Mouse (Mus musculus) retina, postnatal 1 day (tissue): ENCODE measurements around the gene Opa3.

Source experiments
- DNase-seq: peaks from one replicate; pipeline ENCODE4 v3.0.0-alpha.2; 2012

Gene Opa3

DNA sequence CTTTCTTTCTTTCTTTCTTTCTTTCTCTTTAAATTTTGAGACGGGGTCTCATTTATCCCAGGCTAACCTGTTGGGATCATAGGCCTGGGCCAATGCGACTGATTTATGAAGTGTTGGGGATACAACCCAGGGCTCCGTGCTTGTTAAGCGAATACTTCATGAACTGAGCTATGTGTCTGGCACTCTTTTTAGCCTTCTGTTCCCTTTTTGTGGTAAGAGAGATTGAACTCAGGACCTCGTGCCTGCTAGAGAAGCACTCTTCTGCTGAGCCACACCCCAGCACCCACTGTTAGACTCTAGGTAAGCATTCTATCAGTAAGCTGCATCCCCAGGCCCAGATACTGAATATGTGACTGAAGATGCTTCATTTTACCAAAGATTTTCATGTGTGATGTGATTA lies 10.6 kb upstream of the Opa3 start:
- DNase-seq: no peak

GRCm38 (mm10) chr7:19217944-19218343 lies 10.2 kb upstream of the Opa3 start:
- peak; percentile 34 for DNase-seq

DNA sequence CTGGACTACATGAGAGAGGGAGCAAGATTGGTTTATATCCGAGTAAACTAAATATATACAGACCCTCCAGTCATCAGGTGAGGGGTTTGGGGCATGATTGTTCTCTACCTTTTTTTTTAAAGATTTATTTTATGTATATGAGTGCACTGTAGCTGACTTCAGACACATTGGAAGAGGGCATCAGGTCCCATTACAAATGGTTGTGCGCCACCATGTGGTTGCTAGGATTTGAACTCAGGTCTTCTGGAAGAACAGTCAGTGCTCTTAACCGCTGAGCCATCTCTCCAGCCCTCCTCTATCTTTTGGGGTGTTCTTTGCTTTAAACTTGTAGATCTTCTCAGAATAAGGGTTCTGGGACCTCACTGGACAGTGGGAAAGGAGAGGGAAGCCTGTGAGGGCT lies 8.1 kb upstream of the Opa3 start:
- DNase-seq: no peak

DNA sequence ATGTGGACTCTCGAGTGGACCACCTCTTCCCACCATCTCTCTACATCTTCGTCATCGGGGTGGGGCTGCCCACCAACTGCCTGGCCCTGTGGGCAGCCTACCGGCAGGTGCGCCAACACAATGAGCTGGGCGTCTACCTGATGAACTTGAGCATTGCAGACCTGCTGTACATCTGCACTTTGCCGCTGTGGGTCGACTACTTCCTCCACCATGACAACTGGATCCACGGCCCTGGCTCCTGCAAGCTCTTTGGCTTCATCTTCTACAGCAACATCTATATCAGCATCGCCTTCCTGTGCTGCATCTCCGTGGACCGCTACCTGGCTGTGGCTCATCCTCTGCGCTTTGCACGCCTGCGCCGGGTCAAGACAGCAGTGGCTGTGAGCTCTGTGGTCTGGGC lies 5.9 kb upstream of the Opa3 start:
- DNase-seq: no peak

- DNase-seq: no peak
These were observed 5.3 kb upstream of the Opa3 start for GRCm38 (mm10) chr7:19222875-19223274.

DNA sequence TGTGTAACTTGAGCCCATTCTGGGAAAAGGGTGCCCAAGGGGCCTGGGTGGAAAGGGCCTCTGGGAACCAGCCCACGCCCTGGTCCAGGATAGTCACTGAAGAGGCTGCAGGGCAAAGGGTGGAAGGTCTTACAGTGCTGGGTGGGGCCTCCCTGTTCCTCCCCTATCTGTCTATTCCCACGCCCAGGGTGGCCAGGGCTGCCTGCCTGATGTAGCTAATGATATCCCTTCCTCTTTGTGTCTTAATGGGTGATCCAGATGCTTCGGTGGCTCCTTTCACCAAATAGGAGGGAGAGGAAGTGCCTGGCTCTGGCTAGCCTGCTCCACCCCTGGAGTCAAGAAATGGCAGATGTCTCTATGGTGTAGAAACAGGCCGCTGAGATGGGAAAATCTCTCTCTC lies 3.2 kb upstream of the Opa3 start:
- no peak for DNase-seq

- peak; percentile 65 for DNase-seq
These were observed 1.0 kb upstream of the Opa3 start for GRCm38 (mm10) chr7:19226817-19227797.

DNA sequence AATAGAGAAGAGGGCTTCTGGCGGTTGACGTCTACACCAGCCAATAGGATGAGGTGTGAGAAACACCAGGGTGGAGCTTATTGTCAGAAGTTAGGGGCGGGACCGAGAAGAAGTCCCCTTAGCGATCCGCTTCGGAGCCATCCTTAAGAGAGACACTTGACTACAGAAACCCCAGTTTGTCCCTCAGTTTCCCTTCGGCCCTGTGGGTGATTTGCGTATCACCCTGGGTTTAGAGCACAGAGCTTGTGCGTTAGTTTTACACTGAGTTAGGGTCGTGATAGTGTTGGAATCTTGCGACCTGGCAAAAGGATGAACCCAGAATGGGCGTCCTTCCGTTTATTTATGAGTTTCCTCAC lies 637 bp downstream of the Opa3 start:
- no peak for DNase-seq

DNA sequence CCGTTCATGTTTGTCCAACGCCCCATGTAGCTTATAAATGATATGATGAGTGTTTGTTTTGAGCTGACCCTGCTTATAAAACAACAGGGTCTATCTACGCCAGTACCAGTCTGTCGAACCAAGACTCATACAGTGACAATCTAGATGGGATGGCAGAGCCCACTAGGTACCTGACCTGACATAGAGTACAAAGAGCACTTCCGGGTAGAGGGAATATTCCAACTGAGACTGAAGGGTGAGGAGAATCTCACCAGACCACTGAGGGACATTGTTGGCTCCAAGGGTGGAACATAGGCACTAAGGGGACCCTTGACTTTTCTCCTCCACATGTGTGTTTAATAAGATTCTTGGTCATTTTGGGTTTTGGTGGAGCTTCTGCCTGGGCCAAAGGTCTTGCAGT lies 1.3 kb downstream of the Opa3 start:
- DNase-seq: no peak

- DNase-seq: no peak
These were observed 2.0 kb downstream of the Opa3 start for GRCm38 (mm10) chr7:19230041-19230580.

GRCm38 (mm10) chr7:19230899-19231298 lies 2.8 kb downstream of the Opa3 start:
- DNase-seq: no peak

GRCm38 (mm10) chr7:19231849-19232248 lies 3.7 kb downstream of the Opa3 start:
- DNase-seq: no peak

GRCm38 (mm10) chr7:19234652-19235051 lies 6.5 kb downstream of the Opa3 start:
- DNase-seq: no peak

- DNase-seq: no peak
These were observed 7.0 kb downstream of the Opa3 start for GRCm38 (mm10) chr7:19235092-19235671.

DNA sequence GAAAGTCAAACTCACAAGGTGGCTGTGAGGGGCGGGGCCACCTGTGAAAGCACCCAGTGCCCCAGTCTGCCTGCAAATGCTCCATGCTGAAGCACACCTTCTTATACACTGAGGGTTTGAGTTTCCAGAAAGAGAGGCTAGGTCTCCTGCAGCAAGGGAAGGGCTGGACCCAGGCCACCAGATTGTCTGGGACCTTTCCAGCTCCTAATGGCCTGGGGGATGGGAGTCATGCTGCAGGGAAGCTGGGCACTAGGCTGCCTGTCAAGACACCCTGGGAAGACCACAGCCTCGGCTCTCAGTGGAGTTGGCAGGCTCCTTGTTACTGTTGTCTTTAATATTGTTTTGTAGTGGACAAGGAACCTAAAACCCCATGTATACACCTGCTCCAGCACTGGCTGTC lies 8.3 kb downstream of the Opa3 start:
- DNase-seq: no peak

- no peak for DNase-seq
These were observed 10.2 kb downstream of the Opa3 start for GRCm38 (mm10) chr7:19238344-19238743.

DNA sequence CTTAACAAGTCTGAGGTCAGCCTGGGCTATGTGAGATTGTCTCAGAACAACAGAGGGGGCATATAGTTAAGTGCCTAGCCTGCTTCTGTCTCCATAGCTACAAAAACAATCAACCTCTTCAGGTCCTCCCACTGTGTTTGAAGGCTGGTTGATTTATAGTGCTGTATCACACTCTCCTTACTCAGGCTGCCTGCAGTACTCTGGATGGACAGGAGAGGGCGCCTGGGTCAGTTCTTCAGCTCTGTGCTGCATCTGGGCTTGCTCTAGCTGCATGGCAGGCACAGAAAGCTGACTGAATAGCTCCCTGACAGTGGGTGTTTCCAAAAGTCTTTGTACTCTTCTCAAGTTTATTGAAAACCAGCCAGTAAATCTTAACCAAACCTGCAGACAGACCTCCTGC lies 11.3 kb downstream of the Opa3 start:
- peak; percentile 89 for DNase-seq

DNA sequence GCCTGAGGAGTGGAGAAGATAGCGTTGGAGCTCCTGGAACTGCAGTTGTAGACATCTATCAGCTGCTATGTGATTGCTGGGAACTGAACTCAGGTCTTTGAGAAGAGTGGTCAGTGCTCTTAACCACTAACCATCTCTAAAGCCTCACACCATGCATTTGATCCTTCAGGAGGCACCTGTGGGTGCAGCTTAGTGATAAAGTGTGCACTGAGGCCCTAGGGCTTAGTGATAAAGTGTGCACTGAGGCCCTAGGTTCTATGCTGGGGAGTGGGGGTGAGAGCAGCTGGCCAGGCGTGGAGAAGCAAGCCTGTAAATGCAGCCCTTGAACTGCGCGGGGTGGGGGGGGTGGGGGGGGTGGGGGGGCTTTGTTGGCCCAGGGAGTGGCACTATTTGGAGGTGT lies 11.9 kb downstream of the Opa3 start:
- DNase-seq: no peak

- no peak for DNase-seq
These were observed 12.8 kb downstream of the Opa3 start for GRCm38 (mm10) chr7:19240905-19241463.

DNA sequence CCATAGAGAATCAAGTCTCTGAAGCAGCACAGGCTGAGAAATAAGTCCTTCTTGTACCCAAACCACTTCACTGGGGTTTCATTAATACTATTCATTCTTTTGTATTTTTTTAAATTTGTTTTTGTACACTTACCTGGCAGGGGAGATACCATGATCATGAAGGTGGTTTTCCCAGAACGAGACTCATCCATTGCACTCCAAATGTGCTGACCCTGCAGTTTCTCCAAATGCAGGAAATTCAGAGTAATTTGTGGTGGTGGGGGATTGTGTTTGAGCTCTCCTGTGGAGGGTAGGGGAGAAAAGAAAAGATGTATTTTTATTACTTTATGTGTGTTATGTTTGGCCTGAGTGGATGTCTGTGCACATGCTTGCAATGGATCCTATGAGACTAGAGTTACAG lies 13.9 kb downstream of the Opa3 start:
- DNase-seq: no peak

GRCm38 (mm10) chr7:19243858-19244257 lies 15.7 kb downstream of the Opa3 start:
- peak; percentile 6 for DNase-seq

DNA sequence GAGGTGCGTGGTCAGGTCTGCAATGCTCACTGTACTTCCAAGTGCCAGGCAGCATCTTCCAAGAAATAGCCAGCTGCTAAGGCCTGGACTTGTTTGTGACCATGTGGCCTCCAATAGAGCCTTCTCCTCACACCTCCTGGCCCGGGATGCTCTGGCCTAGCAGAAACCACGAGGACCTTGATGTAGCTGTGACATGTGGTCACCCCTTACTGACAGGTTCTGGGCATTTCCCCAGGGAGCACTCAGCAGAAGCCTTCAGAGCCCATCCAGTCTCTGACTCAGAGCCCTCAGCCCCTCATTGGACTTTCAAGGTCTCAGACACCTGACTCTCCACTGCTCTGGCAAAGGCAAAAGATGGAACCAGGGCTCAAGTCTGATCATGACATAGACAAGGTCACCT lies 16.9 kb downstream of the Opa3 start:
- no peak for DNase-seq

GRCm38 (mm10) chr7:19246855-19247254 lies 18.7 kb downstream of the Opa3 start:
- no peak for DNase-seq

DNA sequence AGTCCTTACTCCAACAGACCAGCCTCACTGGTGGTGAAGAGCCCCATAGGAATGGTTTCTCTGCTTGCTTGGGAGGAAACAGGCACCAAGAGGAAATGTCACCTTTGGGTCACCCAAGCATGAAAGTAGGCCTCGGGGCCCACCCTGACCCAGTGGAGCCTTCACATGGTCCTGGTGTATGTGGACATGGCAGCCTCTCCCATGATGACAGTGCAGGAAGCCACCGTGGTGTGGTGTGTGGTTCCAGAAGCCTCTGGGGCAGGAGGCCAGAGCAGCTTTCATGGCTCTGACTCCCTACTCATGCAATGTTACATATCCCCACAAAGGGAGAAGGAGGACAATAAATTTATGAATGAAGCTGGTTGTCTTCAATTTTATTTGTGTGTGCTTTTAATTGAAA lies 19.4 kb downstream of the Opa3 start:
- no peak for DNase-seq
